Mouse (Mus musculus): ENCODE measurements around the gene Klrk1.

GRCm38 (mm10) chr6:129565257-129565656 lies 58.4 kb downstream of the Klrk1 start:
- TF ChIP-seq CTCF (IDR thresholded peaks at IDR 0.05; ENCODE audit: borderline replicate concordance, insufficient read depth, low read depth, low read length) (no peak), POLR2A (IDR thresholded peaks at IDR 0.05; ENCODE audit: borderline replicate concordance, insufficient read depth, low read length) (no peak)
